Mouse (Mus musculus) heart, postnatal 0 days (tissue): Measurements from ENCODE around the gene Nos1ap. TPM values are rescaled to one million over a fixed set of nuclear protein-coding genes. Genes with fewer than 3 reads are reported as not detected.

Experiments used
- ATAC-seq: fragments of 200-750 bp; cut with Nextera tagmentation; 2 replicates; pipeline ENCODE4 v1.8.0; 2017; ENCODE audit warnings: low read depth, moderate number of reproducible peaks, moderate library complexity; ENCODE audit not compliant: insufficient read depth
- DNase-seq: peaks from one replicate; pipeline ENCODE4 v3.0.0-alpha.2; 2016; ENCODE audit warnings: low spot score
- H3K27ac ChIP-seq: fragments of 300-500 bp; sonication (generic); 2 replicates; pipeline ENCODE4 v1.5.1; 2014; ENCODE audit warnings: low read depth, mild to moderate bottlenecking
- H3K27me3 ChIP-seq: fragments of 300-500 bp; sonication (generic); 2 replicates; pipeline ENCODE4 v1.6.1; 2014; ENCODE audit warnings: low read length, mixed read lengths; ENCODE audit not compliant: control insufficient read depth, insufficient read depth
- H3K36me3 ChIP-seq: fragments of 300-500 bp; sonication (generic); replicated peaks from 2 replicates; pipeline ENCODE4 v1.6.1; 2014; ENCODE audit warnings: low read length, mixed read lengths; ENCODE audit not compliant: control insufficient read depth, insufficient read depth
- H3K4me1 ChIP-seq: fragments of 300-500 bp; sonication (generic); 2 replicates; pipeline ENCODE4 v1.6.1; 2014; ENCODE audit warnings: antibody characterized with exemption; ENCODE audit not compliant: control insufficient read depth, insufficient read depth
- H3K4me2 ChIP-seq: fragments of 300-500 bp; sonication (generic); 2 replicates; pipeline ENCODE4 v1.6.1; 2014; ENCODE audit warnings: low read depth, mild to moderate bottlenecking, low read length, moderate library complexity
- H3K4me3 ChIP-seq: fragments of 300-500 bp; sonication (generic); 2 replicates; pipeline ENCODE4 v1.5.1; 2014; ENCODE audit warnings: low read depth, low read length
- H3K9ac ChIP-seq: fragments of 300-500 bp; sonication (generic); replicated peaks from 2 replicates; pipeline ENCODE4 v1.6.1; 2014; ENCODE audit warnings: low read depth, low read length, mixed read lengths
- H3K9me3 ChIP-seq: fragments of 300-500 bp; sonication (generic); replicated peaks from 2 replicates; pipeline ENCODE4 v1.6.1; 2016; ENCODE audit warnings: low read length; ENCODE audit not compliant: control insufficient read depth
- CTCF ChIP-seq: IDR thresholded peaks from 2 replicates; pipeline ENCODE4 v1.5.1; 2016; ENCODE audit warnings: antibody characterized with exemption, control low read depth, low read depth
- EP300 ChIP-seq: IDR thresholded peaks from 2 replicates; pipeline ENCODE4 v1.6.1; 2016; ENCODE audit warnings: antibody characterized with exemption, low read depth
- WGBS: fragments of 180-500 bp; shearing (Covaris S2); extraction: QIAGEN DNeasy Blood & Tissue Kit; methylation state at CpG from one replicate; pipeline ENCODE4 v1.1.7; 2014; 5-methylcytosine and 5-hydroxymethylcytosine counted together
- polyA plus RNA-seq: library from polyadenylated mRNA; unstranded; fragments of >200 nt; fragmentation: Nextera tagmentation; extraction: Ambion mirVana; gene quantifications from 2 replicates; pipeline ENCODE4 v1.2.1, GENCODE M21; 2015
- total RNA-seq: library from RNA; depleted of rRNA; stranded (reverse); fragments of >200 nt; gene quantifications from 2 replicates; pipeline ENCODE4 v1.2.3, GENCODE M21; 2014; ENCODE audit warnings: low replicate concordance

The Nos1ap gene
- total and polyA plus RNA-seq, 2 experiments from 2014 or later, result 0.99 to 10.3 TPM

DNA sequence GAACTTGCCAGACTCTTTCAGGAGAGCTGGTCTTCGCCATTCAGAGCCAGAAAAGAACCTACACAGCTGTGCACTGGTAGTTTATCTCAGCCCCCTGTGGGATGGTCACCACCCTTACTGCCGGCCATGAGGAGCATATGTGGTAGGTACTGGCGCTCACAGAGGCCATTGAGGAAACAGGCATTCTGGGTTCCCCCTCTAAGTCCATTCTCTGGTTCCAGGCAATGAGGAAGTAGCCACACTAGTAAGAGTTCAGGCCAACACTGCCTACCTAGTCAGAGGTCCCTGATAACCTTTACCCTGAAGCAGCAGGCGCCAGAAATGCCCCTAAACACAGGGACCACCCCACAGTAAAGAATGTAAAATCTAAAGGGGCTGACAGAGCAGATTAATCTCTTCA lies 97.6 kb downstream of the Nos1ap start:
- H3K36me3 ChIP-seq, result no peaks in the 10 kb centered on the region
- no peak for ATAC-seq
- no peak for DNase-seq
- no peak overlapping the region for H3K4me2 ChIP-seq
- no peak overlapping the region for H3K27ac ChIP-seq
- H3K4me3 ChIP-seq, result no peak overlapping the region
- no peak overlapping the region for H3K9ac ChIP-seq
- H3K9me3 ChIP-seq, result no peaks in the 10 kb centered on the region
- H3K4me1 ChIP-seq, result peaks cover 12% of the 10 kb centered on the region; the same call in 1 of the 2 replicates
- TF ChIP-seq EP300, result no peak
- no peak for TF ChIP-seq CTCF
- no peaks in the 10 kb centered on the region for H3K27me3 ChIP-seq
- 70% methylated on average over 4 of the region's 4 CpGs for WGBS

DNA sequence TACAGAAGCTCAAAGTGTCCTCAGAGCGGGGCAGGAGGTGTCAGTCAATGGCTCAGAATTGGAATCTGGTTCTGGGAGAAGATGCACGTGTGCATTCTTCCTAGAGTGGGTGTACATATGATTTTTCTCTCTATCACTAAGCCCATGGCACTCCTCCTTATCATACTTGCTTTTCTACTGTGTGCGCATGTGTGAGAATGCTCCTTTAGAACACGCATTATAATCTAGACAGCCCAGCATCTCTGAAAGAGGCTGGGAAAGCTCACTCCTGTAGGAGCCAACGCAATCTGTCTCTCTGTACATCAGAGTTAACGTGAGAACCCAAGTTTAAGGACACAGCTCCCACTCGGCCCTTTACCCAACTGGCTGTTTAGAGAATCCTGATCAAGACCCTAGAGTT lies 99.7 kb downstream of the Nos1ap start:
- no peak for TF ChIP-seq CTCF
- no peak for TF ChIP-seq EP300

DNA sequence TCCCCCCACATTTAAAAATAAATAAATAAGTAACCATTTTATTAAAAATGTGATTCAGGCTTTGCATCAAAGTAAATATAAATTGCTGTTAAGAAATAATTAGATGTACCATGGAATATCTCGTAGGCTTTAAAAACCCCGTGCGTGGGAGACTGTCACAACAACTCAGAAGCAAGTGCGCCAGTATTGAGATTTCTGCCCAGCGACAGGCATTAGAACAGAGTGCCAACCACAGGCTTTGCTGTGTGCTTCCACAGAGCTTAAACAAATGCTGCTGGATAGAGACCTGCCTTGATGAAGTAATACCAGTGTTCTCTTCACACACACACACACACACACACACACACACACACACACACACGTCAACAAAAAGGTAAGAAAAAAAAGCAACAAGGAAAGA lies 100.2 kb downstream of the Nos1ap start:
- Histone ChIP-seq H3K27me3 (no peaks in the 10 kb centered on the region), H3K4me1 (peaks cover 7% of the 10 kb centered on the region; the same call in 1 of the 2 replicates), H3K27ac (no peak overlapping the region), H3K4me2 (no peak overlapping the region), H3K9me3 (no peaks in the 10 kb centered on the region), H3K36me3 (no peaks in the 10 kb centered on the region), H3K4me3 (no peak overlapping the region), H3K9ac (no peak overlapping the region)
- TF ChIP-seq EP300 (no peak), CTCF (no peak)
- DNase-seq (no peak), ATAC-seq (no peak)
- 77% methylated on average over 6 of the region's 6 CpGs for WGBS

More for the DNA sequence above, 99.7 kb downstream of the Nos1ap start:
- Histone ChIP-seq H3K9me3 (no peaks in the 10 kb centered on the region), H3K36me3 (no peaks in the 10 kb centered on the region), H3K9ac (no peak overlapping the region), H3K4me1 (peaks cover 7% of the 10 kb centered on the region; the same call in 1 of the 2 replicates), H3K4me3 (no peak overlapping the region), H3K4me2 (no peak overlapping the region), H3K27ac (no peak overlapping the region), H3K27me3 (no peaks in the 10 kb centered on the region)
- 43% methylated on average over 7 of the region's 7 CpGs for WGBS
- no peak for ATAC-seq
- DNase-seq, result no peak

DNA sequence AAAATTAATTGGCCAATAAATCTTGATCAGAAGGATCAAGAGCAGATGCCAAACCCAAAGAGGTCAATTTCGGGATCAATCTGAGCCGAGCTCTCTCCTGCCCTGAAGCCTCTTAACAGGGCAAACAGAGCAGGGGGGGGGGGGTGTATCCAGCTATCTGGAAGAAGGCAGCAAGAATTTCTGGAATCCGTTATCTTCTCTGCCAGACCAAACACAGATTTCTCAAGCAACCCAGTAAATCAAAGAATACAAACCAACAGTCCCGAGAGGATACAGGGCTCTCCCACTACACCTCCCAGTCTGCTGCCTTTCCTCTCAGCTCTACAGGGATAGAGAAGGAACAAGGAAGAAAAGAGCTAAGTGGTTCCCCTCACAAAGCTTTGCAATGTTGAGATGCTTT lies 104.5 kb downstream of the Nos1ap start:
- no peaks in the 10 kb centered on the region for H3K27me3 ChIP-seq
- H3K4me2 ChIP-seq, result no peak overlapping the region
- ATAC-seq (no peak), DNase-seq (no peak)
- H3K9me3 ChIP-seq, result no peaks in the 10 kb centered on the region
- no peaks in the 10 kb centered on the region for H3K36me3 ChIP-seq
- WGBS, result 31% methylated on average over 4 of the region's 4 CpGs
- H3K4me3 ChIP-seq, result no peak overlapping the region
- no peak overlapping the region for H3K27ac ChIP-seq
- no peak overlapping the region for H3K9ac ChIP-seq
- peaks cover 24% of the 10 kb centered on the region for H3K4me1 ChIP-seq
- no peak for TF ChIP-seq CTCF

DNA sequence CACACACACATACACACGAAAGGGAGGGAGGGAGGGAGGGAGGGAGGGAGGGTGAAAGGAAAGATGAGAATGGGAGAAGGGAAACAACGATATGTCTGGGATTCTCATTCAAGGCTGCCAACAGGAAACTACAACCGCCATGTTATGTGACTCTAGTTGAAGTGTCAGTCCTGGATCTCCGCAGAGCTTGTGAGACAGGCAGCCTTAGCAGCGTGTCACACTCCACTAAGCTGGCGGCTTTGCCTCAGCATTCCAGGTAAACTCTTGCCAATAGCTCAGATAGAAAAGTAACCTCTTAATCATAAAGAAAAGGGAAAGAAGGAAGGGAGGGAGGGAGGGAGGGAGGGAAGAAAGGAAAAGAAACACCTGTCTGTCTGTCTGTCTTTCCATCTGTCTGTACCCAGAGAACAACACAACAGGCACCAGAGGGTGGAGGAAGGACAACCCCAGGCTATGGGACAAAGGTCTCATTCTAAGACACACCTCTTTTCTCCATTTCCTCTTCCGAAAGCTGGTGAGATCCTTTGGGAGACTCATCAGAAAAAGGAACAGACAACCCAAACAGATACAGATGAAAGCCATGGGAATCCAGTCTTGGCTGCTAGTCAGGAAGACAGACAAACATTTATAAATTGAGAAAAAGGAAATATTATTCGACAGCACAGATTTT lies 107.3 kb downstream of the Nos1ap start:
- H3K27me3 ChIP-seq, result no peaks in the 10 kb centered on the region
- H3K4me3 ChIP-seq, result no peak overlapping the region
- no peaks in the 10 kb centered on the region for H3K36me3 ChIP-seq
- ATAC-seq (no peak), DNase-seq (no peak)
- H3K4me2 ChIP-seq, result no peak overlapping the region
- no peak overlapping the region for H3K9ac ChIP-seq
- peaks cover 38% of the 10 kb centered on the region for H3K4me1 ChIP-seq
- TF ChIP-seq EP300, result no peak
- 81% methylated on average over 7 of the region's 8 CpGs for WGBS
- no peaks in the 10 kb centered on the region for H3K9me3 ChIP-seq
- no peak overlapping the region for H3K27ac ChIP-seq

GRCm38 (mm10) chr1:170481093-170481492 lies 108.6 kb downstream of the Nos1ap start:
- Histone ChIP-seq H3K4me1 (peaks cover 38% of the 10 kb centered on the region), H3K27ac (no peak overlapping the region; the same call in 1 of the 2 replicates), H3K4me3 (no peak overlapping the region), H3K36me3 (no peaks in the 10 kb centered on the region), H3K4me2 (no peak overlapping the region), H3K27me3 (no peaks in the 10 kb centered on the region), H3K9ac (no peak overlapping the region), H3K9me3 (no peaks in the 10 kb centered on the region)
- no peak for TF ChIP-seq EP300
- DNase-seq, result no peak
- no peak for ATAC-seq
- WGBS, result 64% methylated on average over 3 of the region's 3 CpGs
